Mouse (Mus musculus) stomach, embryonic 15.5 days (tissue): Measurements from ENCODE around the gene Celf2. TPM values are rescaled to one million over a fixed set of nuclear protein-coding genes. Genes with fewer than 3 reads are reported as not detected.

Experiments used
- ATAC-seq: fragments of 200-750 bp; cut with Nextera tagmentation; 2 replicates; pipeline ENCODE4 v1.8.0; 2017; ENCODE audit warnings: low read depth, moderate number of reproducible peaks, moderate TSS enrichment; ENCODE audit not compliant: insufficient read depth, low FRiP score
- H3K27ac ChIP-seq: fragments of 300-500 bp; sonication (generic); 2 replicates; pipeline ENCODE4 v1.5.1; 2015; ENCODE audit warnings: mild to moderate bottlenecking, inconsistent platforms
- H3K27me3 ChIP-seq: fragments of 300-500 bp; sonication (generic); replicated peaks from 2 replicates; pipeline ENCODE4 v1.6.1; 2015; ENCODE audit warnings: inconsistent platforms
- H3K36me3 ChIP-seq: fragments of 300-500 bp; sonication (generic); 2 replicates; pipeline ENCODE4 v1.6.1; 2015; ENCODE audit warnings: inconsistent platforms
- H3K4me1 ChIP-seq: fragments of 300-500 bp; sonication (generic); 2 replicates; pipeline ENCODE4 v1.6.1; 2015; ENCODE audit warnings: inconsistent platforms
- H3K4me2 ChIP-seq: fragments of 300-500 bp; sonication (generic); 2 replicates; pipeline ENCODE4 v1.6.1; 2015; ENCODE audit warnings: mild to moderate bottlenecking, inconsistent platforms
- H3K4me3 ChIP-seq: fragments of 300-500 bp; sonication (generic); replicated peaks from 2 replicates; pipeline ENCODE4 v1.5.1; 2015; ENCODE audit warnings: inconsistent platforms
- H3K9ac ChIP-seq: fragments of 300-500 bp; sonication (generic); 2 replicates; pipeline ENCODE4 v1.6.1; 2015; ENCODE audit warnings: inconsistent platforms
- H3K9me3 ChIP-seq: fragments of 300-500 bp; sonication (generic); 2 replicates; pipeline ENCODE4 v1.6.1; 2016; ENCODE audit warnings: inconsistent platforms
- WGBS: fragments of 180-500 bp; shearing (Covaris S2); methylation state at CpG from one replicate; pipeline ENCODE4 v1.1.7; 2015; 5-methylcytosine and 5-hydroxymethylcytosine counted together
- polyA plus RNA-seq: library from polyadenylated mRNA; unstranded; fragments of >200 nt; fragmentation: Nextera tagmentation; extraction: Ambion mirVana; gene quantifications from 2 replicates; pipeline ENCODE4 v1.2.1, GENCODE M21; 2015

The Celf2 gene
- polyA plus RNA-seq, 1 experiment from 2014 or later, result 55.9 TPM

GRCm38 (mm10) chr2:6647028-6647427, 862.3 kb downstream of the Celf2 start:
- no peaks in the 10 kb centered on the region for H3K9me3 ChIP-seq
- no peak overlapping the region for H3K4me2 ChIP-seq
- no peaks in the 10 kb centered on the region for H3K4me1 ChIP-seq
- no peak overlapping the region for H3K27ac ChIP-seq
- no peak overlapping the region for H3K9ac ChIP-seq
- no peaks in the 10 kb centered on the region for H3K36me3 ChIP-seq
- ATAC-seq, result no peak
- no peak overlapping the region for H3K4me3 ChIP-seq
- H3K27me3 ChIP-seq, result no peaks in the 10 kb centered on the region
- 86% methylated on average over 4 of the region's 4 CpGs for WGBS

GRCm38 (mm10) chr2:6646325-6646724, 863.0 kb downstream of the Celf2 start:
- WGBS, result 63% methylated on average over 3 of the region's 3 CpGs
- no peak for ATAC-seq

GRCm38 (mm10) chr2:6642222-6642850, 867.0 kb downstream of the Celf2 start:
- no peak overlapping the region for H3K9ac ChIP-seq
- 76% methylated on average over 3 of the region's 3 CpGs for WGBS
- no peak overlapping the region for H3K4me3 ChIP-seq

More at GRCm38 (mm10) chr2:6646325-6646724, 863.0 kb downstream of the Celf2 start:
- Histone ChIP-seq H3K9ac (no peak overlapping the region), H3K27me3 (no peaks in the 10 kb centered on the region), H3K4me1 (no peaks in the 10 kb centered on the region), H3K4me2 (no peak overlapping the region), H3K4me3 (no peak overlapping the region), H3K36me3 (no peaks in the 10 kb centered on the region), H3K9me3 (no peaks in the 10 kb centered on the region), H3K27ac (no peak overlapping the region)

GRCm38 (mm10) chr2:6639370-6639769, 870.0 kb downstream of the Celf2 start:
- H3K9ac ChIP-seq, result no peak overlapping the region
- H3K27ac ChIP-seq, result no peak overlapping the region
- H3K4me3 ChIP-seq, result no peak overlapping the region
- no peaks in the 10 kb centered on the region for H3K36me3 ChIP-seq
- no peak overlapping the region for H3K4me2 ChIP-seq
- no peaks in the 10 kb centered on the region for H3K4me1 ChIP-seq
- WGBS, result 75% methylated on average over 6 of the region's 6 CpGs
- ATAC-seq, result no peak
- H3K9me3 ChIP-seq, result no peaks in the 10 kb centered on the region
- H3K27me3 ChIP-seq, result no peaks in the 10 kb centered on the region

More at GRCm38 (mm10) chr2:6642222-6642850, 867.0 kb downstream of the Celf2 start:
- Histone ChIP-seq H3K4me1 (no peaks in the 10 kb centered on the region), H3K4me2 (no peak overlapping the region), H3K9me3 (no peaks in the 10 kb centered on the region), H3K27me3 (no peaks in the 10 kb centered on the region), H3K27ac (no peak overlapping the region), H3K36me3 (no peaks in the 10 kb centered on the region)
- no peak for ATAC-seq

- WGBS, result 65% methylated on average over 2 of the region's 2 CpGs
These were observed 872.2 kb downstream of the Celf2 start for GRCm38 (mm10) chr2:6637147-6637546.

GRCm38 (mm10) chr2:6634899-6635298, 874.5 kb downstream of the Celf2 start:
- no peak overlapping the region for H3K27ac ChIP-seq
- H3K9ac ChIP-seq, result no peak overlapping the region
- no peaks in the 10 kb centered on the region for H3K27me3 ChIP-seq
- no peaks in the 10 kb centered on the region for H3K36me3 ChIP-seq
- no peak overlapping the region for H3K4me3 ChIP-seq
- no peak for ATAC-seq
- 90% methylated on average over 6 of the region's 6 CpGs for WGBS
- no peaks in the 10 kb centered on the region for H3K4me1 ChIP-seq
- H3K4me2 ChIP-seq, result no peak overlapping the region
- no peaks in the 10 kb centered on the region for H3K9me3 ChIP-seq

More at GRCm38 (mm10) chr2:6637147-6637546, 872.2 kb downstream of the Celf2 start:
- no peak overlapping the region for H3K4me3 ChIP-seq
- H3K4me2 ChIP-seq, result no peak overlapping the region
- no peaks in the 10 kb centered on the region for H3K27me3 ChIP-seq
- H3K27ac ChIP-seq, result no peak overlapping the region
- no peak for ATAC-seq
- H3K9me3 ChIP-seq, result no peaks in the 10 kb centered on the region
- no peaks in the 10 kb centered on the region for H3K4me1 ChIP-seq
- H3K36me3 ChIP-seq, result no peaks in the 10 kb centered on the region
- H3K9ac ChIP-seq, result no peak overlapping the region

- no peaks in the 10 kb centered on the region for H3K36me3 ChIP-seq
- no peaks in the 10 kb centered on the region for H3K4me1 ChIP-seq
- no peaks in the 10 kb centered on the region for H3K27me3 ChIP-seq
- 87% methylated on average over 1 of the region's 1 CpGs for WGBS
- H3K4me3 ChIP-seq, result no peak overlapping the region
- H3K9me3 ChIP-seq, result no peaks in the 10 kb centered on the region
- H3K4me2 ChIP-seq, result no peak overlapping the region
- no peak for ATAC-seq
- H3K9ac ChIP-seq, result no peak overlapping the region
- H3K27ac ChIP-seq, result no peak overlapping the region
These were observed 876.2 kb downstream of the Celf2 start for GRCm38 (mm10) chr2:6633115-6633514.

- no peak for ATAC-seq
- 65% methylated on average over 4 of the region's 4 CpGs for WGBS
- no peaks in the 10 kb centered on the region for H3K36me3 ChIP-seq
- H3K9me3 ChIP-seq, result no peaks in the 10 kb centered on the region
- H3K27me3 ChIP-seq, result no peaks in the 10 kb centered on the region
- H3K9ac ChIP-seq, result no peak overlapping the region
- H3K4me2 ChIP-seq, result no peak overlapping the region
- H3K4me3 ChIP-seq, result no peak overlapping the region
- H3K27ac ChIP-seq, result no peak overlapping the region
- H3K4me1 ChIP-seq, result no peaks in the 10 kb centered on the region
These were observed 885.6 kb downstream of the Celf2 start for GRCm38 (mm10) chr2:6623802-6624201.

GRCm38 (mm10) chr2:6622082-6622481, 887.3 kb downstream of the Celf2 start:
- Histone ChIP-seq H3K27me3 (no peaks in the 10 kb centered on the region), H3K4me3 (no peak overlapping the region), H3K4me1 (no peaks in the 10 kb centered on the region), H3K9me3 (no peaks in the 10 kb centered on the region), H3K36me3 (no peaks in the 10 kb centered on the region), H3K27ac (no peak overlapping the region), H3K9ac (no peak overlapping the region), H3K4me2 (no peak overlapping the region)
- 53% methylated on average over 5 of the region's 5 CpGs for WGBS
- ATAC-seq, result no peak

- H3K4me3 ChIP-seq, result no peak overlapping the region
- no peak overlapping the region for H3K4me2 ChIP-seq
- WGBS, result 91% methylated on average over 3 of the region's 3 CpGs
- H3K27ac ChIP-seq, result no peak overlapping the region
- H3K9me3 ChIP-seq, result no peaks in the 10 kb centered on the region
- H3K9ac ChIP-seq, result no peak overlapping the region
- no peak for ATAC-seq
- no peaks in the 10 kb centered on the region for H3K36me3 ChIP-seq
- H3K27me3 ChIP-seq, result no peaks in the 10 kb centered on the region
- no peaks in the 10 kb centered on the region for H3K4me1 ChIP-seq
These were observed 890.5 kb downstream of the Celf2 start for GRCm38 (mm10) chr2:6618856-6619255.

GRCm38 (mm10) chr2:6618450-6618849, 890.9 kb downstream of the Celf2 start:
- no peak for ATAC-seq
- H3K4me2 ChIP-seq, result no peak overlapping the region

GRCm38 (mm10) chr2:6604347-6604746, 905.0 kb downstream of the Celf2 start:
- H3K4me1 ChIP-seq, result no peaks in the 10 kb centered on the region
- H3K36me3 ChIP-seq, result no peaks in the 10 kb centered on the region
- 89% methylated on average over 2 of the region's 2 CpGs for WGBS
- no peak for ATAC-seq
- H3K9me3 ChIP-seq, result no peaks in the 10 kb centered on the region
- H3K4me2 ChIP-seq, result no peak overlapping the region
- no peaks in the 10 kb centered on the region for H3K27me3 ChIP-seq
- no peak overlapping the region for H3K27ac ChIP-seq
- H3K4me3 ChIP-seq, result no peak overlapping the region
- H3K9ac ChIP-seq, result no peak overlapping the region

More at GRCm38 (mm10) chr2:6618450-6618849, 890.9 kb downstream of the Celf2 start:
- no peaks in the 10 kb centered on the region for H3K27me3 ChIP-seq
- 88% methylated on average over 1 of the region's 1 CpGs for whole genome bisulfite sequencing
- no peak overlapping the region for H3K4me3 ChIP-seq
- H3K27ac ChIP-seq, result no peak overlapping the region
- H3K9me3 ChIP-seq, result no peaks in the 10 kb centered on the region
- no peaks in the 10 kb centered on the region for H3K4me1 ChIP-seq
- no peaks in the 10 kb centered on the region for H3K36me3 ChIP-seq
- no peak overlapping the region for H3K9ac ChIP-seq

- no peak for ATAC-seq
- 76% methylated on average over 6 of the region's 6 CpGs for WGBS
- no peak overlapping the region for H3K27ac ChIP-seq
- no peaks in the 10 kb centered on the region for H3K9me3 ChIP-seq
- H3K36me3 ChIP-seq, result no peaks in the 10 kb centered on the region
- no peaks in the 10 kb centered on the region for H3K4me1 ChIP-seq
- H3K9ac ChIP-seq, result no peak overlapping the region
- H3K4me3 ChIP-seq, result no peak overlapping the region
- no peak overlapping the region for H3K4me2 ChIP-seq
- no peaks in the 10 kb centered on the region for H3K27me3 ChIP-seq
These were observed 905.5 kb downstream of the Celf2 start for GRCm38 (mm10) chr2:6603880-6604279.
